Mouse (Mus musculus) CH12.LX (cell line): ENCODE data around the gene Mmp14. TPM values are rescaled to one million over a fixed set of nuclear protein-coding genes. Genes with fewer than 3 reads are reported as not detected.

Source experiments
- DNase-seq: peaks from one replicate; pipeline ENCODE4 v3.0.0-alpha.2; 2013; ENCODE audit errors: extremely low read depth
- H3K27ac ChIP-seq: 2 replicates; pipeline ENCODE4 v1.5.1; 2012; ENCODE audit warnings: low read depth, mild to moderate bottlenecking, control low read depth, moderate library complexity; ENCODE audit not compliant: insufficient read depth
- H3K27me3 ChIP-seq: replicated peaks from 2 replicates; pipeline ENCODE3; 2012; ENCODE audit warnings: inconsistent platforms
- H3K36me3 ChIP-seq, 2 experiments: replicated peaks in 1 of 2; 2 replicates each; pipeline versions ENCODE3 to v1.6.1; 2012; ENCODE audit warnings: inconsistent platforms in 1 of 2, low read length in 1 of 2, mild to moderate bottlenecking in 1 of 2, mixed read lengths in 1 of 2, moderate library complexity in 1 of 2; ENCODE audit not compliant: control insufficient read depth in 1 of 2, insufficient read depth in 1 of 2
- H3K4me1 ChIP-seq, 2 experiments: 2 replicates each; pipeline ENCODE4 v1.6.1; 2012; ENCODE audit warnings: inconsistent platforms in 1 of 2, moderate library complexity in 1 of 2; ENCODE audit not compliant: insufficient read depth in 2 of 2, control insufficient read depth in 1 of 2
- H3K4me2 ChIP-seq: 2 replicates; pipeline ENCODE4 v1.6.1; 2012; ENCODE audit warnings: low read depth, mild to moderate bottlenecking, control low read depth; ENCODE audit not compliant: poor library complexity, insufficient read depth, severe bottlenecking
- H3K4me3 ChIP-seq, 3 experiments: fragments of 150-350 bp in 1 of 3; sonication (generic) in 1 of 3; replicated peaks in 1 of 3; 2 replicates each; pipeline versions ENCODE3 to v1.5.1; 2011 to 2012; ENCODE audit warnings: low read depth in 2 of 3, low read length in 2 of 3, mild to moderate bottlenecking in 2 of 3, moderate library complexity in 2 of 3, control low read depth in 1 of 3, improper control_type of control experiment in 1 of 3, inconsistent platforms in 1 of 3, mixed read lengths in 1 of 3; ENCODE audit not compliant: poor library complexity in 1 of 3
- H3K79me2 ChIP-seq: replicated peaks from 2 replicates; pipeline ENCODE4 v1.6.1; 2012; ENCODE audit warnings: mild to moderate bottlenecking, moderate library complexity; ENCODE audit not compliant: control insufficient read depth, poor library complexity, insufficient read depth, severe bottlenecking; ENCODE audit errors: extremely low read depth
- H3K9ac ChIP-seq: 2 replicates; pipeline ENCODE4 v1.6.1; 2012; ENCODE audit warnings: low read depth, mild to moderate bottlenecking, control low read depth, moderate library complexity; ENCODE audit not compliant: insufficient read depth
- H3K9me3 ChIP-seq: replicated peaks from 2 replicates; pipeline ENCODE3; 2012; ENCODE audit warnings: low read length, inconsistent platforms, mixed read lengths
- CTCF ChIP-seq, 2 experiments: IDR thresholded peaks in 1 of 2; conservative IDR thresholded peaks in 1 of 2; 2 replicates each; pipeline ENCODE4 v1.5.1; 2011 to 2012; ENCODE audit warnings: low read depth in 2 of 2, low read length in 2 of 2, improper control_type of control experiment in 1 of 2, inconsistent platforms in 1 of 2, mild to moderate bottlenecking in 1 of 2, moderate library complexity in 1 of 2
- E2F4 ChIP-seq: IDR thresholded peaks from 2 replicates; pipeline ENCODE4 v1.6.1; 2011; ENCODE audit warnings: low read depth, low read length, improper control_type of control experiment; ENCODE audit not compliant: insufficient replicate concordance
- EP300 ChIP-seq: IDR thresholded peaks from 2 replicates; pipeline ENCODE4 v1.6.1; 2011; ENCODE audit warnings: low read length, improper control_type of control experiment
- ETS1 ChIP-seq: conservative IDR thresholded peaks from 2 replicates; pipeline ENCODE4 v1.6.1; 2012; ENCODE audit warnings: low read depth, mild to moderate bottlenecking, inconsistent platforms, low read length, improper control_type of control experiment, moderate library complexity
- GABPA ChIP-seq: IDR thresholded peaks from 2 replicates; pipeline ENCODE4 v1.6.1; 2012; ENCODE audit warnings: low read depth, low read length, improper control_type of control experiment, inconsistent platforms; ENCODE audit not compliant: insufficient replicate concordance
- IRF4 ChIP-seq: IDR thresholded peaks from 2 replicates; pipeline ENCODE4 v1.6.1; 2014; ENCODE audit warnings: low read depth, mild to moderate bottlenecking, inconsistent platforms, low read length, improper control_type of control experiment
- JUN ChIP-seq: IDR thresholded peaks from 2 replicates; pipeline ENCODE4 v1.6.1; 2011; ENCODE audit warnings: low read depth, mild to moderate bottlenecking, low read length, improper control_type of control experiment, moderate library complexity; ENCODE audit not compliant: insufficient read depth
- JUND ChIP-seq: conservative IDR thresholded peaks from 2 replicates; pipeline ENCODE4 v1.6.1; 2011; ENCODE audit warnings: low read depth, low read length, improper control_type of control experiment
- MAFK ChIP-seq: IDR thresholded peaks from 2 replicates; pipeline ENCODE4 v1.6.1; 2011; ENCODE audit warnings: low read length, improper control_type of control experiment; ENCODE audit not compliant: insufficient replicate concordance
- MAZ ChIP-seq: IDR thresholded peaks from 2 replicates; pipeline ENCODE4 v1.6.1; 2012; ENCODE audit warnings: low read depth, mild to moderate bottlenecking, inconsistent platforms, low read length, improper control_type of control experiment, moderate library complexity
- MEF2A ChIP-seq: IDR thresholded peaks from 2 replicates; pipeline ENCODE4 v1.6.1; 2014; ENCODE audit warnings: low read depth, mild to moderate bottlenecking, inconsistent platforms, low read length, improper control_type of control experiment, borderline replicate concordance
- MXI1 ChIP-seq: IDR thresholded peaks from 2 replicates; pipeline ENCODE4 v1.6.1; 2011; ENCODE audit warnings: mild to moderate bottlenecking, low read depth, low read length, improper control_type of control experiment
- MYC ChIP-seq: IDR thresholded peaks from 2 replicates; pipeline ENCODE4 v1.6.1; 2011; ENCODE audit warnings: low read depth, mild to moderate bottlenecking, improper control_type of control experiment, low read length
- NELFE ChIP-seq: IDR thresholded peaks from 2 replicates; pipeline ENCODE4 v1.6.1; 2011; ENCODE audit warnings: low read depth, low read length, improper control_type of control experiment
- POLR2AphosphoS2 ChIP-seq: IDR thresholded peaks from 2 replicates; pipeline ENCODE4 v1.6.1; 2011; ENCODE audit warnings: low read depth, low read length, improper control_type of control experiment
- RAD21 ChIP-seq: IDR thresholded peaks from 2 replicates; pipeline ENCODE4 v1.6.1; 2011; ENCODE audit warnings: low read depth, mild to moderate bottlenecking, low read length, improper control_type of control experiment, moderate library complexity
- RCOR1 ChIP-seq: conservative IDR thresholded peaks from 2 replicates; pipeline ENCODE4 v1.6.1; 2012; ENCODE audit warnings: low read depth, mild to moderate bottlenecking, inconsistent platforms, low read length, improper control_type of control experiment
- SMC3 ChIP-seq: IDR thresholded peaks from 2 replicates; pipeline ENCODE4 v1.6.1; 2011; ENCODE audit warnings: low read depth, low read length, improper control_type of control experiment
- TBP ChIP-seq: conservative IDR thresholded peaks from 2 replicates; pipeline ENCODE4 v1.6.1; 2011; ENCODE audit warnings: low read depth, low read length, improper control_type of control experiment
- UBTF ChIP-seq: IDR thresholded peaks from 2 replicates; pipeline ENCODE4 v1.6.1; 2012; ENCODE audit warnings: low read depth, mild to moderate bottlenecking, inconsistent platforms, low read length, improper control_type of control experiment, moderate library complexity
- USF1 ChIP-seq: IDR thresholded peaks from 2 replicates; pipeline ENCODE4 v1.6.1; 2014; ENCODE audit warnings: low read depth, mild to moderate bottlenecking, inconsistent platforms, low read length, improper control_type of control experiment
- USF2 ChIP-seq: conservative IDR thresholded peaks from 2 replicates; pipeline ENCODE4 v1.6.1; 2011; ENCODE audit warnings: low read depth, low read length, improper control_type of control experiment
- ZKSCAN1 ChIP-seq: IDR thresholded peaks from 2 replicates; pipeline ENCODE4 v1.6.1; 2012; ENCODE audit warnings: low read depth, inconsistent platforms, low read length, improper control_type of control experiment, borderline replicate concordance
- ZMIZ1 ChIP-seq: IDR thresholded peaks from 2 replicates; pipeline ENCODE4 v1.6.1; 2012; ENCODE audit warnings: low read depth, mild to moderate bottlenecking, inconsistent platforms, low read length, improper control_type of control experiment
- ZNF384 ChIP-seq: IDR thresholded peaks from 2 replicates; pipeline ENCODE4 v1.6.1; 2012; ENCODE audit warnings: low read depth, low read length, improper control_type of control experiment, inconsistent platforms
- dilution Hi-C: fragments of 300-500 bp; cut with MboI; formaldehyde crosslinking; loops from 2 replicates; pipeline ENCODE4 v1.14.3; 2020; ENCODE audit warnings: low sequenced_read_pairs; ENCODE audit not compliant: extremely low pct_unique_long_range_greater_than_20kb, extremely low pct_ligation_motif_present
- in situ Hi-C: fragments of 300-500 bp; cut with MboI; formaldehyde crosslinking; loops from 3 replicates; pipeline ENCODE4 v1.14.3; 2019; ENCODE audit warnings: low sequenced_read_pairs, low pct_ligation_motif_present, low pct_unique_long_range_greater_than_20kb, mixed read lengths
- polyA plus RNA-seq: library from polyadenylated mRNA; unstranded; fragments of >175 nt; gene quantifications from 2 replicates; pipeline ENCODE4 v1.2.1, GENCODE M21; 2012; ENCODE audit warnings: low read depth; ENCODE audit not compliant: insufficient read length
- total RNA-seq, 2 experiments: library from RNA; depleted of rRNA; stranded (reverse); fragments of 300-350 nt in 1 of 2; fragments of >200 nt in 1 of 2; gene quantifications; 2 replicates each; pipeline ENCODE4 v1.2.3; 2012 to 2014

Mmp14 gene
- total and polyA plus RNA-seq, 3 experiments: 0.08 TPM; not detected in 1

- H3K4me2 ChIP-seq: no peak overlapping the region
- H3K36me3 ChIP-seq: no peaks in the 10 kb centered on the region
- no peak overlapping the region for H3K27ac ChIP-seq
- peaks cover 4 to 11% of the 10 kb centered on the region in 2 experiments; a peak in 3 of 4 replicates for H3K4me1 ChIP-seq
- no peak overlapping the region for H3K9ac ChIP-seq
- no peaks in the 10 kb centered on the region for H3K79me2 ChIP-seq
- no peak for DNase-seq
- no peak overlapping the region for H3K4me3 ChIP-seq
- H3K27me3 ChIP-seq: no peaks in the 10 kb centered on the region
- in situ Hi-C loops: no loop called here
- dilution Hi-C loops: no loop called here
- peaks cover 3% of the 10 kb centered on the region for H3K9me3 ChIP-seq
- no peak for TF ChIP-seq TBP
- no peak for TF ChIP-seq RCOR1
- TF ChIP-seq MAFK: no peak
- TF ChIP-seq MYC: no peak
- TF ChIP-seq CTCF (conservative IDR thresholded peaks at IDR 0.05 in 1 of 2, IDR thresholded peaks at IDR 0.05 in 1 of 2; ENCODE audit: low read depth in 2 of 2, low read length in 2 of 2): no peak
- TF ChIP-seq E2F4: no peak
- TF ChIP-seq JUN: no peak
- TF ChIP-seq POLR2AphosphoS2: no peak
- TF ChIP-seq UBTF: no peak
- TF ChIP-seq MXI1: no peak
- no peak for TF ChIP-seq ZKSCAN1
- no peak for TF ChIP-seq USF2
- no peak for TF ChIP-seq GABPA
- no peak for TF ChIP-seq ZMIZ1
- TF ChIP-seq RAD21: no peak
- no peak for TF ChIP-seq MAZ
Observed at GRCm38 (mm10) chr14:54457907-54458569, 26.6 kb downstream of the Mmp14 start.

- TF ChIP-seq EP300: no peak
- TF ChIP-seq JUN: no peak
- no peak for TF ChIP-seq USF2
- no peak for TF ChIP-seq NELFE
- no peak for TF ChIP-seq IRF4
- no peak for TF ChIP-seq MEF2A
- TF ChIP-seq UBTF: no peak
- no peak for TF ChIP-seq JUND
- TF ChIP-seq CTCF (conservative IDR thresholded peaks at IDR 0.05 in 1 of 2, IDR thresholded peaks at IDR 0.05 in 1 of 2; ENCODE audit: low read depth in 2 of 2, low read length in 2 of 2): no peak
- TF ChIP-seq ZNF384: no peak
- TF ChIP-seq POLR2AphosphoS2: no peak
- no peak for TF ChIP-seq RAD21
- no peak for TF ChIP-seq SMC3
- no peak for TF ChIP-seq ETS1
- TF ChIP-seq RCOR1: no peak
- TF ChIP-seq MYC: no peak
- TF ChIP-seq USF1: no peak
- H3K27me3 ChIP-seq: no peaks in the 10 kb centered on the region
- H3K27ac ChIP-seq: no peak overlapping the region
- H3K4me3 ChIP-seq: no peak overlapping the region
- peaks cover 2% of the 10 kb centered on the region for H3K9me3 ChIP-seq
- in situ Hi-C loops: loop anchor here (10.0 kb wide), 1 partner anchor 53 kb away; the partner anchor contains the start of gene Prmt5
- dilution Hi-C loops: no loop called here
- H3K4me1 ChIP-seq: peaks cover 4 to 27% of the 10 kb centered on the region in 2 experiments; a peak in 3 of 4 replicates
- no peak for DNase-seq
- H3K4me2 ChIP-seq: no peak overlapping the region
- H3K9ac ChIP-seq: no peak overlapping the region
- peaks cover 3% of the 10 kb centered on the region; the same call in 1 of the 2 replicates for H3K79me2 ChIP-seq
- peaks cover 6 to 16% of the 10 kb centered on the region in 2 experiments for H3K36me3 ChIP-seq
Observed at GRCm38 (mm10) chr14:54462146-54462545, 30.7 kb downstream of the Mmp14 start.
